Mouse (Mus musculus): Measurements from ENCODE around the gene Efcab12. TPM values are rescaled to one million over a fixed set of nuclear protein-coding genes. Genes with fewer than 3 reads are reported as not detected.
"Not testable (repeated sequence)": the region's sequence is repeated elsewhere in the genome, so short reads cannot be mapped to it uniquely, and the experiment has no call there.

The Efcab12 gene
- total RNA-seq (2017), result 0.31 TPM in 1 of 2 replicates, not detected in the other

DNA sequence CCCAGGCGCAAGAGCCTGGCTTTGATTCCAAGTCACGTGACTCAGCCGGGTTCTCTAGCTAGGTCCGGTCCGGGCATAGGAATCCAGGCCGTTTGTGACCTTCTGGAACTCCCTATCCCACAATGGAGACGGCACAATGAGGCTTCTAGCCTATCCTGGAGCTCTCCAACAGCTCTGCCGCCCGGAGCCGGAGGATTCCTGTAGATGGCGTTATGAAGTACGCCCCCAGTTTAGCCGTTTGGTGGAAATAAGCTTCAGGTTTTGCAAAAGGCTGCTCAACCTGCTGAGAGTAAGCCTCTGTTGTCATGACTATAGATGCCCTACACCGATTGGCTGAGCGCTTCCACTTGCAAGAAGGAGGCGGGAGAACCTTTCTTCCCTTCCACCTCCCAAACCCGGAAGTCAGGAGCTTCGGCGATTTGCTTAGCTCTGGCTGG, at the start of gene Efcab12:
TSS of gene Efcab12 (minus strand) at position 252 of the 437 bp plus-strand sequence.
- peak; percentile 94 to 99 for ATAC-seq (replicated peaks in 1 of 2; ENCODE audit: insufficient read depth in 1 of 2, low FRiP score in 2 of 2, low TSS enrichment in 1 of 2, low read depth in 1 of 2, poor library complexity in 2 of 2, severe bottlenecking in 2 of 2)

DNA sequence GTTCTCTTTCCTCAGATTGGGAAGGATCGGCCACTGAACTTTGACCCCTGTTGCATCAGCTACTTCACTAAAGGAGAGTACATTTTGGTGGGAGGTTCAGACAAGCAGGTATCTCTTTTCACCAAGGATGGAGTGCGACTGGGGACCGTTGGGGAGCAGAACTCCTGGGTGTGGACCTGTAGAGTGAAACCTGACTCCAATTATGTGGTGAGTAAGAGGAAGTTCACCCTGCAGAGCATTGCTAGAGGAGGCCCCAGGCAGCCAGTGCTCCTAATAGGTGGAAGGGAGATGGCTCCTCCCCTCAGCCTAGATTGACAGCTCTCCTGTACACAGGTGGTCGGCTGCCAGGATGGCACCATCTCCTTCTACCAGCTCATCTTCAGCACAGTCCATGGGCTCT, 48.7 kb upstream of the Efcab12 start:
- peak; percentile 81 to 83 for ATAC-seq (replicated peaks in 1 of 2; ENCODE audit: insufficient read depth in 1 of 2, low FRiP score in 2 of 2, low TSS enrichment in 1 of 2, low read depth in 1 of 2, poor library complexity in 2 of 2, severe bottlenecking in 2 of 2)

DNA sequence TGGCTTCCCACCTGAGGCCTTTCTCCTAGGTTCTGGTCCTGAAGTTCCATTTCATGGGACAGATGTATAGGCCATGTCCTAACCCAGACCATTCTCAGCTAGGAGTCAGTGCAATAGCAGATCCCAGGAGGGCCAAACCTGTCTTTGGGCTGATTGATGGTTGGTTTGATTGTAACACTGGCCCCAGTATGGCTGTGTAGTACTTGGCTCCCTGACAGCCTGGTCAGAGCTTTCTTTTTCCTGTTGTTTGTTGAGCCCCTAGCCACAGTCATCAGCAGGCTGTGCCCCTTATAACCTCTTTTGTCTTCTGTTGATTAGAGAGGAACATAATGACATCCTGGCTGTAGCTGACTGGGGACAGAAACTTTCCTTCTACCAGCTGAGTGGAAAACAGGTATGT, 45.8 kb upstream of the Efcab12 start:
- ATAC-seq (replicated peaks in 1 of 2; ENCODE audit: insufficient read depth in 1 of 2, low FRiP score in 2 of 2, low TSS enrichment in 1 of 2, low read depth in 1 of 2, poor library complexity in 2 of 2, severe bottlenecking in 2 of 2), result no peak

DNA sequence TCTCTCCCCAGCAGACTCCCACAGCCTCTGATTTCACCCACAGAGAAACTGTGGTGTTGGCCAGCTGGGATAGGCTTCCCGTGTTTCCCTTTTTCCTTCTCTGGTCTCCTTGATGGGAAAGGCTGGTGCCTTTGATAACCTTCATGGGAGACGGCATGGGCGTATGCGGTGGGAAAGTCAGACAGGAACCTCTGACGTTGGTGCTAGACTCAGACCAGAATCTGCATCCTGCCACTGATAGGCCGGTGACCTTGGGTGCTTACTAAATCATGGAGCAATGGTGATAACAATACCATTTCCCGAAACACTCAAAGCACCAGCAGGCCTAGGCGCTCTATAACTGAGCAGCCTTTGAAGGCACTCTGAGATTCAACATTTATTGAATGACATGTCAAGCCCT, 42.5 kb upstream of the Efcab12 start:
- no peak for ATAC-seq (replicated peaks in 1 of 2; ENCODE audit: insufficient read depth in 1 of 2, low FRiP score in 2 of 2, low TSS enrichment in 1 of 2, low read depth in 1 of 2, poor library complexity in 2 of 2, severe bottlenecking in 2 of 2)

DNA sequence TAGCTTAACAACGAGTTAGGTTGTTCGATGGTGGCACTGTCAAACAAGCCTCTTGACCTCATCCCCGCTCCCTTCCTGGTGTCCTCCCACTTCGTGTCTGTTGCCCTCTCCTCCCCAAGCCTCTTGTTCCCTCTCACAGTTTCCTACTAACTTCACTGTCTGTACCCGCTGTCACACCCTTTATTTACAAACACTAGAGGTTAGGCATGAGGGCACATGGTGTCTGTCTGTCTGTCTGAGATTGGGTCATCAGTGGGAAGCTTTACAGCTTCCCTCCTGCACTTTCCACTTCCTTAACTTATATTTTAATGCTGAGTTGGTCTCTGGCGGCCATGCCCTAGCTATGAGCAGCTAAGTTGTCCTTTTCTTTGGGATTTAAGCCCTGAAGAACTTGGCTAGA, 41.5 kb upstream of the Efcab12 start:
- ATAC-seq (replicated peaks in 1 of 2; ENCODE audit: insufficient read depth in 1 of 2, low FRiP score in 2 of 2, low TSS enrichment in 1 of 2, low read depth in 1 of 2, poor library complexity in 2 of 2, severe bottlenecking in 2 of 2), result no peak

DNA sequence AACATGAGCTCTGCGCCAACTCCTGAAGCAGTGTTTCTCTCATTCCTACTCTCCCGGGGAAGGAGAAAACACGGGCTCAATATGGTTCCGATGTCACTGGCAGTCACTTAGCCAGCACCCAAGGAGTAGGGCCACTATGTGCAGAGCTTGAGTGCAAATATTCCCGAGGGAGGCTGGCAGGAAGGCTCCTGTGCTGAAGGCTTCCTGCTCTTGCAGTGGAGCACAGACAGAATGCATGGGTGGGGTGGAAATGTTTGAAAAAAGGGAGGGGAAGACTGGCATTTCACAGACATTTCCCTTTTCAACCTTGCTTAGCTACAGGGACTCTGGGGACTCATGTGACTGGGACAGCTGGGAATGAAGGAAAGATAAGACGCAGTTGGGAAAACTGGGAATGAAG, 40.5 kb upstream of the Efcab12 start:
- ATAC-seq (replicated peaks in 1 of 2; ENCODE audit: insufficient read depth in 1 of 2, low FRiP score in 2 of 2, low TSS enrichment in 1 of 2, low read depth in 1 of 2, poor library complexity in 2 of 2, severe bottlenecking in 2 of 2), result no peak

DNA sequence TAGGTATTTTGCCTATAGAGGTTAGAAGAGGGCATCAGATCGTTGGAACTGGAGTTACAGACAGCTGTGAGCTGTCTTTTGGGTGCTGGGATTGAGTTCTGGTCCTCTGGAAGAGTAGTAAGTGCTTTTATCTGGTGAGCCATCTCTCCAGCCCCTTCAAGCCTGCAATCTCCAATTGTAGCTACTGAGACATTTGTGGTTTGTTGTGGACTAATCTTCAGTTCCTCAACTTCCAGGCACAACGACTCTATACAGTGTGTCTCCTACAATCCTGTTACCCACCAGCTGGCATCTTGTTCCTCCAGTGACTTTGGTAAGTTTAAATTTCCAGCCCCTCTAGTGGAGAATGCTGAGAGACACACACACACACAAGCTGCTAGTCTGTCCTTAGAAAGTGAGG, 39.0 kb upstream of the Efcab12 start:
- ATAC-seq (replicated peaks in 1 of 2; ENCODE audit: insufficient read depth in 1 of 2, low FRiP score in 2 of 2, low TSS enrichment in 1 of 2, low read depth in 1 of 2, poor library complexity in 2 of 2, severe bottlenecking in 2 of 2), result no peak

DNA sequence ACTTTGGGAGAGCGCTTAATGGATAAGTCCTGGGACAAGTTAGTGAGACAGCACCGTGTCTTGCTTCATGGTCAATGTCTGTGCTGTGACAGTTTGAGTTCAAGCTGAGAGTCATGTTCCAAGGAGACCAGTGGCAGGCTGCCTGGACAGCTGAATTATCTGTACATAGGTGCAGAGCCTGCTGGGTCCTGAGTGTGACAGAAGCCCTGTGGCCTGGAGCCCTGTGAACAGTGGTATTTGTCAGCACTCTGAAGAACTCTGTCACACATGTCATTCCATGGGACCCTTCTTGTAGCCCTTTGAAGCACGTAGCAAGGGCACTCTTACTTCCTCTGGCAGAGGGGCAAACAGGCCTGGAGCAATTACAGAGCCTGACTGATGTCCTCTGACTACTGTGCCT, 33.1 kb upstream of the Efcab12 start:
- not testable (repeated sequence) for ATAC-seq (replicated peaks in 1 of 2; ENCODE audit: insufficient read depth in 1 of 2, low FRiP score in 2 of 2, low TSS enrichment in 1 of 2, low read depth in 1 of 2, poor library complexity in 2 of 2, severe bottlenecking in 2 of 2)

DNA sequence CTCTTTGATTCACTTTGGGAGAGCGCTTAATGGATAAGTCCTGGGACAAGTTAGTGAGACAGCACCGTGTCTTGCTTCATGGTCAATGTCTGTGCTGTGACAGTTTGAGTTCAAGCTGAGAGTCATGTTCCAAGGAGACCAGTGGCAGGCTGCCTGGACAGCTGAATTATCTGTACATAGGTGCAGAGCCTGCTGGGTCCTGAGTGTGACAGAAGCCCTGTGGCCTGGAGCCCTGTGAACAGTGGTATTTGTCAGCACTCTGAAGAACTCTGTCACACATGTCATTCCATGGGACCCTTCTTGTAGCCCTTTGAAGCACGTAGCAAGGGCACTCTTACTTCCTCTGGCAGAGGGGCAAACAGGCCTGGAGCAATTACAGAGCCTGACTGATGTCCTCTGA, 28.9 kb upstream of the Efcab12 start:
- not testable (repeated sequence) for ATAC-seq (replicated peaks in 1 of 2; ENCODE audit: insufficient read depth in 1 of 2, low FRiP score in 2 of 2, low TSS enrichment in 1 of 2, low read depth in 1 of 2, poor library complexity in 2 of 2, severe bottlenecking in 2 of 2)

DNA sequence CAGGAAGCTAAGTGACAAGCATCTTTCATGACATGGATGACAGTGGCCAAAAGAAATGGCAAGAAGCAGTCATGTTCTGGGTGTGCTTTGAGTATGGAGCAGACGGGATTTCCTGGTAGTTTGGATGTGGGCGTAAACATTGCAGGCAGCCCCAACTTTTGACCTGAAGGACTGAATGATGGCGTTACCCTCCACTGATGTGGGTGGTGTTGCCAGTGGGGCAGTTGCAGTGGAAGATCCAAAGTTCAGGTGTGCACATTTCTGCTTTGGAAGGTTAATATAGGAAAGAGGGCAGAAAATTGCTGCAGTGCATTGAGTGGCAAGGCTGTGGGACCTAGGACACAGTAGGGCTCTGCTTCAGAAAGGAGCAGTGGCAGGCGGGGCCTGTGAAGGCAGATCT, 27.0 kb upstream of the Efcab12 start:
- no peak for ATAC-seq (replicated peaks in 1 of 2; ENCODE audit: insufficient read depth in 1 of 2, low FRiP score in 2 of 2, low TSS enrichment in 1 of 2, low read depth in 1 of 2, poor library complexity in 2 of 2, severe bottlenecking in 2 of 2)

DNA sequence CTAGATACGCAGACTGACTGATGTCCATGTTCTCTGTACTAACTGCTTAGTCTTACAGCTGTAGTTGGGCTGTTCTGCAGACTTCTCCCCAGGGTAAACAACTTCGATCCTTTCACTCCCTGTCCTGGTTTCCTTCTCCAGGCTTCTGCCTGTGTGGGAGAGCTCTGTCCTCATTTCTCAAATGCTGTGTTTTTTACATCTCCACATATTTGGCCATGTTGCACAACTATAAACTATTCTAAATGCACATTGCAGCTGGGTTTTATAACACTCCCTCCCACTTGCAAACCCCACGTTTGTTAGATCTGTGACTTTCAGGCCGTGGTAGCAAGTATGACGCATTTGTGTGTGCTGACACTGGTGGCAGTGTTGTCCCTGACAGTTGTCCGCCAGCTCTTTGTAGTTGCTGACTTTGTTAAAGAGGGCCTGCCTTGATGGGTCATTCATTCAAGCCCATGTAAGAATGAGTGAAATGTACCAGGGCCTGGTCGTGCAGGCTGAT, 25.2 kb upstream of the Efcab12 start:
- ATAC-seq (replicated peaks in 1 of 2; ENCODE audit: insufficient read depth in 1 of 2, low FRiP score in 2 of 2, low TSS enrichment in 1 of 2, low read depth in 1 of 2, poor library complexity in 2 of 2, severe bottlenecking in 2 of 2), result no peak

DNA sequence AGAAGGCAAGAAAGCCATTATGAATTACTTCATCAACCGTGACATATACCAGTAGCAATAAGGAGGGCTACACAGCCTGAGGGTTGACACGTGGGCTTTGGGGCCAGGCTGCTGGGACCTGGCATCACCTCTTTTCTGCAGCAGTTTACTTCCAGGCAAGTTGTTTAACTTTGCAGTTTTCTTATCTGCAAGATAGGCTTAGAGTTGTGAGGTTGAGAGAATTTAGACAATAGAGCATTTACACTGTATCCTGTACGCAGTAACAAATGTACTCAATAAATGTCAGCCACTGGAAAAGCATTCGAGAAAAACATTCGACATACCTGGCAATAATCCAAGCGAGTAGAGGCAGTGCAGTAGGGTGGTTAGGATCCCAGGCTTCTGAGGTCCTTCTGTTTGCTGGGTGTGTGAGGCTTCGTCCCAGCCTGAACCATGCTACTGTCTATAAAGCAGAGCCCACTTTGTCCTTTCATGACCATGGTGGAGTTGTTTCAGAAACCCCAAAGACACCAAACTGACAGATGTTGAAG, 21.9 kb upstream of the Efcab12 start:
- ATAC-seq (replicated peaks in 1 of 2; ENCODE audit: insufficient read depth in 1 of 2, low FRiP score in 2 of 2, low TSS enrichment in 1 of 2, low read depth in 1 of 2, poor library complexity in 2 of 2, severe bottlenecking in 2 of 2), result no peak

DNA sequence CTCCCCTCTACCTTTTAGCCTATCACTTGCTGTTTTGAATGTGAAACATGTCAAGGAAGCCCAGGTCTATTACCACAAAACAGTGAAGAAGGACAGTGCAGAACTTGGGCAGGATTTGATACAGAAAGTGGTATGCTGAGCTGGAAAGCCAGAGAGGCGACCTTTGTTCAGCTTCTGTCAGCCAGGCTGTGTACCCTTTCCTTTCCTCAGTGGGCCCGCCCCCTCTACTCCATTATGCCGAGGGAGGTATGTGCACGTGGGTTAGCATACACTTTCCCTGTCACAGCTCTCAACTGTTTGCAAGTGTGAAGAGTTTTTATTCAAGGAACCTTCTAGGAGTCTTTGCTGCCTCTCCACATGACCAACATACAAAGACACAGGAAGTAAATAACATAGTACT, 21.0 kb upstream of the Efcab12 start:
- no peak for ATAC-seq (replicated peaks in 1 of 2; ENCODE audit: insufficient read depth in 1 of 2, low FRiP score in 2 of 2, low TSS enrichment in 1 of 2, low read depth in 1 of 2, poor library complexity in 2 of 2, severe bottlenecking in 2 of 2)

DNA sequence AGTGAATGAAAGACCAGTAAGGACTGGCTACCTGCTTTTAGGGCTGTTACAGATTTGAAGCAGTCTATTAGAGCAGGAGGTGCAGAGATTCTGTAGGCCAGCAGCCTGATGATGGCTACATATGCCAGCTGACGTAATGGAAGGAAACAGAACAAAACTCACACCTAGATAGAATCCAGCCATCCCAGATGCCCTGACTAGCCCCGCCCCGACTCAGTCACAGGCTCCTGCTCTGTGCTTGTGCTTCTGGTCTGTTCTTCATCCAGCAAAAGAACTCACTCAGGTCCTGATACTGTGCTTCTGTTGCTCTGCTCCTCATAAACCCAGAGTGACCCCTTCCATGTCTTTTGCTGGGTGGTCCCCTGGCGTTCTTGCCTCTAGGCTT, 18.1 kb upstream of the Efcab12 start:
- no peak for ATAC-seq (replicated peaks in 1 of 2; ENCODE audit: insufficient read depth in 1 of 2, low FRiP score in 2 of 2, low TSS enrichment in 1 of 2, low read depth in 1 of 2, poor library complexity in 2 of 2, severe bottlenecking in 2 of 2)

DNA sequence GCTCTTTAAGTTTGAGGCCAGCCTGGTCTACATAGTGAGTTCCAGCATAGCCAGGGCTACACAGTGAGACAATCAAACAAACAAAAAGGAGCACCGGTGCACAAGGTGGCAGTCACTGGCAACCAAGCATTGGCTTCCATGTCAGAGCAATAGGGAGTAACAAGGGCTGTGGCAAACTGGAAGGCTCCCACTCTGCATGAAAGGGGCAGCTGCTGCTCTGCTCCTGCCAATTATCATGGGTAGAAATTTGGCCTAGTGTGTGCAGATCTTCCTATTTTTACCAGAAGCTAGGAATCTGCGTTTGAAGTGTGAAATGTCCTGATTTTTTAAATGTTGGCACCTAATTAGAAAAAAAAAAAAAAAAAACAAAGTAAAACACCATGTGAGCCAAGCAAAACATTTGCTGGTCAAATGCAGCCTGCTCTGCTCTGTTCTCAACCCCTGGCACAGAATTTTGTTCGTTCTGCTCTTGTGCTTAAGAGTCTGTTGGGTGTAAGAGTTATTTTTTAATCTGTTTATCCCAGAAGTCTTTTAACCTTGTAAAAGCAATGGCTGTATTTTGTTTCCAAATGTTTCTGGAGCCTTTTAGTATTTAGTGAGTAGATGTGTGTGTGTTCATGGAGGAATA, 17.6 kb upstream of the Efcab12 start:
- no peak for ATAC-seq (replicated peaks in 1 of 2; ENCODE audit: insufficient read depth in 1 of 2, low FRiP score in 2 of 2, low TSS enrichment in 1 of 2, low read depth in 1 of 2, poor library complexity in 2 of 2, severe bottlenecking in 2 of 2)

DNA sequence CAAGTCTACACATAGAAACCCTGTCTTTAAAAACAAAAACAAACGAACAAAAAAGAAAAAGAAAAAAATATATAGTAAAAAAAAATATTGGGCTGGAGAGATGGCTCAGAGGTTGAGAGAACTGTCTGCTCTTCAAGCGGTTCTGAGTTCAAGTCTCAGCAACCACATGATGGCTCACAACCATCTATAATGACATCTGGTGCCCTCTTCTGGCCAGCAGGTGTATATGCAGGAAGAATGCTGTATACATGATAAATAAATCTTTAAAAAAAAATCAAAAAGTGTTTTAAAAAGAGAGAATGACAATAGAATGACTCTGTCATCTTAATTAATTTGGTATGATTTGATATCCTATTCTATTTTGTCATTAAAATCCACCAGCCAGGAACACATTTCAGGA, 16.2 kb upstream of the Efcab12 start:
- no peak for ATAC-seq (replicated peaks in 1 of 2; ENCODE audit: insufficient read depth in 1 of 2, low FRiP score in 2 of 2, low TSS enrichment in 1 of 2, low read depth in 1 of 2, poor library complexity in 2 of 2, severe bottlenecking in 2 of 2)

DNA sequence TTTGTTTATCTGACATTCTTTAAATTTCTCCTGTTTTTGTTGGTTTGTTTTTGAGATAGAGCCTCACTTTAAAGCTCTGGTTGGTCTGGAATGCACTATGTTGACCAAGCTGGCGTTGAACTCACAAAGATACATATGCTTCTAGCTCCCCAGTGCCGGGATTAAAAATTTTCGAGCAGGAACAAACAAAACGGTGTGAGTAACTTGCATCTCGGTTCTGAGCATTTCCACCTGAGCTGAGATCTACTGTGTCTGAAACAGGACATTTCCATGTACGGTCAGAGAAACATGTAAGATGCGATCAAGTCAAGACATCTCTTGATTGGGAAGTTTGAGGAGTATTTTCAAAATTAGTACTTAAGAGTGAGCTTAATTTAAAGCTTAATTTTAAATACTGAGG, 15.8 kb upstream of the Efcab12 start:
- ATAC-seq (replicated peaks in 1 of 2; ENCODE audit: insufficient read depth in 1 of 2, low FRiP score in 2 of 2, low TSS enrichment in 1 of 2, low read depth in 1 of 2, poor library complexity in 2 of 2, severe bottlenecking in 2 of 2), result no peak

DNA sequence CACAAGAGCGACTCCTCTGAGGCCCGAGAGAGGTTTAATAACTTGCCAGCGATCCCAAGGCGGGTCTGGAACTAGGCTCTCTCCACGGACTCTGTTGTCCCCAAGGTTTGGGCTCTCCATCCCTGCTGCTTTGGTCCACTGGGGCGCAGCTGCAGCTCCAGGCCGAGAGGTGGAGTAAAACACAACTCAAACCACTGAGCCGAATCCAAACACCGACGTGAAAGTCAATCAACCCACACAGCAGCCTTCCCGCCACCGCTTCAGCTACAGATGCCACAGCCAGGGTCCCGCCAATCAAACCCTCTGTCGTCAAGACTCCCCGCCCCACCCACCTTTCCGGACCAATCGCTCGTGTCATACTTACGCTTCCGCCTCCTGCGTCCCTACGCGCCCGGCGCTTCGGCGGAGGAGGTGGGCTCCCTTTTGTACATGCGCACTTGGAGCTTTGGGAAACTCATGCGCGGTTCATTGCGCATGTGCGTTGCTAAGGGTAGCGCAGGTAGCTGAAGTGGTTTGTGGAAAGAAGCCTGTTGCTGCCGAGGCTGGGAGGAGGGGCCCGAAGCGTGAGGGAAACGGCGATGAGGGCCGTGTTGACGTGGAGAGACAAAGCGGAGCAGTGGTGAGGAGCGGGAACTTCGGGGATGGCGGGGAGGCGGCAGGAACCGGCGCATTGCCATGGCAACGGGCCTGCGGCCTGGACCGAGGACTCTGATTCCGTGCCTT, 15.0 kb upstream of the Efcab12 start, which contains the start of the genes Mbd4 and Ift122:
TSS of gene Mbd4 (minus strand) at position 281 of the 723 bp plus-strand sequence.
TSS of gene Ift122 (plus strand) at position 380 of the 723 bp plus-strand sequence.
- ATAC-seq (replicated peaks in 1 of 2; ENCODE audit: insufficient read depth in 1 of 2, low FRiP score in 2 of 2, low TSS enrichment in 1 of 2, low read depth in 1 of 2, poor library complexity in 2 of 2, severe bottlenecking in 2 of 2), result peak; percentile 99
